Mouse (Mus musculus): ENCODE measurements around the gene Creb3l1.

DNA sequence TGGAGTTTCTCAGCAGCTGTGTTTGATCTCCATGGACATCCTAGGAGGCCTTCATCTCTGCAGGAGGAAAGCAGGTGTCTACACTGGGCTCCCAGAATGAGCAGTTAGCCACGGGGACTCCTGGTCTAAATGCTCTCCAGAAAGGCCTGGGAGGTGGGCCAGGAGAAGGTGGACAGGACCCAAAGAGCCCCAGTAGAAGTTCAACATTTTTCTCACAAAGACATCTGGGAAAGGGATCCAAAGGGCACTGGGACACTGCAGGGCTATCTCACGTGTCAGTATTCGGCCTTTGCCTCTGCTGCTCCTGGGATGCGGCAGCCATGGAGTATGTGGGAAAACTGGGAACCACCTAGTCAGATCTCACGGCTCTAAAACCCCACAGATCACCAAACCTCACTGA, 38.8 kb upstream of the Creb3l1 start:
- TF ChIP-seq CTCF (IDR thresholded peaks at IDR 0.05; ENCODE audit: control insufficient read depth, insufficient read depth, low read length), result no peak
- no peak for TF ChIP-seq POLR2A (IDR thresholded peaks at IDR 0.05; ENCODE audit: borderline replicate concordance, control insufficient read depth, low read depth, low read length)
